Mouse (Mus musculus) hindbrain, embryonic 16.5 days (tissue): ENCODE results near the gene Khnyn. TPM values are rescaled to one million over a fixed set of nuclear protein-coding genes. Genes with fewer than 3 reads are reported as not detected.

ENCODE experiments used
- ATAC-seq: fragments of 200-750 bp; cut with Nextera tagmentation; 2 replicates; pipeline ENCODE4 v1.8.0; 2017; ENCODE audit warnings: moderate TSS enrichment, moderate library complexity
- H3K27ac ChIP-seq: fragments of 300-500 bp; sonication (generic); 2 replicates; pipeline ENCODE4 v1.5.1; 2014; ENCODE audit warnings: low read depth, mild to moderate bottlenecking, control low read depth, low read length, moderate library complexity
- H3K27me3 ChIP-seq: fragments of 300-500 bp; sonication (generic); replicated peaks from 2 replicates; pipeline ENCODE4 v1.6.1; 2014; ENCODE audit warnings: low read length; ENCODE audit not compliant: control insufficient read depth, insufficient read depth
- H3K36me3 ChIP-seq: fragments of 300-500 bp; sonication (generic); 2 replicates; pipeline ENCODE4 v1.6.1; 2014; ENCODE audit warnings: mild to moderate bottlenecking, low read length, moderate library complexity, mixed read lengths; ENCODE audit not compliant: control insufficient read depth, insufficient read depth
- H3K4me1 ChIP-seq: fragments of 300-500 bp; sonication (generic); 2 replicates; pipeline ENCODE4 v1.6.1; 2014; ENCODE audit warnings: low read depth, low read length; ENCODE audit not compliant: control insufficient read depth, insufficient read depth
- H3K4me2 ChIP-seq: fragments of 300-500 bp; sonication (generic); 2 replicates; pipeline ENCODE4 v1.6.1; 2014; ENCODE audit warnings: mild to moderate bottlenecking, low read length, control low read depth, moderate library complexity
- H3K4me3 ChIP-seq: fragments of 300-500 bp; sonication (generic); 2 replicates; pipeline ENCODE4 v1.5.1; 2014; ENCODE audit warnings: mild to moderate bottlenecking, low read length, control low read depth, moderate library complexity
- H3K9ac ChIP-seq: fragments of 300-500 bp; sonication (generic); 2 replicates; pipeline ENCODE4 v1.6.1; 2014; ENCODE audit warnings: low read depth, mild to moderate bottlenecking, control low read depth, low read length, moderate library complexity
- H3K9me3 ChIP-seq: fragments of 300-500 bp; sonication (generic); 2 replicates; pipeline ENCODE4 v1.6.1; 2014; ENCODE audit warnings: mild to moderate bottlenecking, low read length, moderate library complexity; ENCODE audit not compliant: control insufficient read depth
- WGBS: fragments of 180-500 bp; shearing (Covaris S2); extraction: QIAGEN DNeasy Blood & Tissue Kit; methylation state at CpG from one replicate; pipeline ENCODE4 v1.1.7; 2014; 5-methylcytosine and 5-hydroxymethylcytosine counted together
- polyA plus RNA-seq: library from polyadenylated mRNA; unstranded; fragments of >200 nt; fragmentation: Nextera tagmentation; extraction: Ambion mirVana; gene quantifications from 2 replicates; pipeline ENCODE4 v1.2.1, GENCODE M21; 2015

Khnyn gene
- polyA plus RNA-seq, 1 experiment from 2014 or later: 9.1 TPM

GRCm38 (mm10) chr14:55898947-55899346, 14.2 kb downstream of the Khnyn start:
- peaks cover 13% of the 10 kb centered on the region for H3K4me1 ChIP-seq
- WGBS: 92% methylated on average over 7 of the region's 7 CpGs
- H3K36me3 ChIP-seq: peaks cover 36% of the 10 kb centered on the region
- peak overlapping the region; percentile 64; the same call in 1 of the 2 replicates for H3K4me3 ChIP-seq
- H3K27ac ChIP-seq: no peak overlapping the region
- no peak for ATAC-seq
- no peak overlapping the region for H3K9ac ChIP-seq
- no peaks in the 10 kb centered on the region for H3K9me3 ChIP-seq
- no peaks in the 10 kb centered on the region for H3K27me3 ChIP-seq
- peak overlapping the region; percentile 86 for H3K4me2 ChIP-seq

- Histone ChIP-seq H3K9ac (peak within 1 kb of the TSS; percentile 88), H3K27ac (peak within 1 kb of the TSS; percentile 84), H3K4me1 (peaks cover 13% of the 10 kb centered on the region), H3K4me2 (peak within 1 kb of the TSS; percentile 86), H3K9me3 (no peaks in the 10 kb centered on the region), H3K36me3 (peaks cover 28% of the 10 kb centered on the region), H3K27me3 (no peaks in the 10 kb centered on the region), H3K4me3 (peak within 1 kb of the TSS; percentile 64)
- ATAC-seq: peak; percentile 97
- 4% methylated on average over 39 of the region's 39 CpGs for WGBS
These were observed 15.1 kb downstream of the Khnyn start, which contains the start of gene Sdr39u1 for GRCm38 (mm10) chr14:55899701-55900413. Gene Sdr39u1, minus strand, starts transcription at chr14:55900293.

GRCm38 (mm10) chr14:55900414-55900755, 15.6 kb downstream of the Khnyn start:
- Histone ChIP-seq H3K27me3 (no peaks in the 10 kb centered on the region), H3K9me3 (no peaks in the 10 kb centered on the region), H3K9ac (peak overlapping the region; percentile 88), H3K4me2 (peak overlapping the region; percentile 86), H3K36me3 (peaks cover 27% of the 10 kb centered on the region), H3K4me1 (peaks cover 13% of the 10 kb centered on the region), H3K4me3 (peak overlapping the region; percentile 64), H3K27ac (peak overlapping the region; percentile 84)
- ATAC-seq: peak; percentile 73
- 6% methylated on average over 12 of the region's 12 CpGs for WGBS

GRCm38 (mm10) chr14:55905518-55905917, 20.8 kb downstream of the Khnyn start:
- Histone ChIP-seq H3K4me3 (no peak overlapping the region), H3K27ac (no peak overlapping the region), H3K9me3 (no peaks in the 10 kb centered on the region), H3K27me3 (no peaks in the 10 kb centered on the region), H3K4me1 (peaks cover 6% of the 10 kb centered on the region), H3K36me3 (no peaks in the 10 kb centered on the region), H3K9ac (no peak overlapping the region), H3K4me2 (no peak overlapping the region)
- 34% methylated on average over 1 of the region's 1 CpGs for WGBS
- no peak for ATAC-seq

- no peak for ATAC-seq
- H3K9ac ChIP-seq: no peak overlapping the region
- no peaks in the 10 kb centered on the region for H3K36me3 ChIP-seq
- 63% methylated on average over 4 of the region's 4 CpGs for WGBS
- H3K4me3 ChIP-seq: no peak overlapping the region
- H3K4me2 ChIP-seq: no peak overlapping the region
- H3K4me1 ChIP-seq: no peaks in the 10 kb centered on the region
- no peak overlapping the region for H3K27ac ChIP-seq
- no peaks in the 10 kb centered on the region for H3K27me3 ChIP-seq
- peaks cover 2% of the 10 kb centered on the region; the same call in 1 of the 2 replicates for H3K9me3 ChIP-seq
These were observed 28.7 kb downstream of the Khnyn start for GRCm38 (mm10) chr14:55913406-55913805.

GRCm38 (mm10) chr14:55918240-55919082, 33.7 kb downstream of the Khnyn start:
- peaks cover 2% of the 10 kb centered on the region; the same call in 1 of the 2 replicates for H3K9me3 ChIP-seq
- H3K4me1 ChIP-seq: no peaks in the 10 kb centered on the region
- H3K4me3 ChIP-seq: no peak overlapping the region
- no peaks in the 10 kb centered on the region for H3K27me3 ChIP-seq
- H3K4me2 ChIP-seq: peak overlapping the region; percentile 38
- H3K36me3 ChIP-seq: no peaks in the 10 kb centered on the region
- H3K9ac ChIP-seq: peak overlapping the region; percentile 58
- WGBS: 41% methylated on average over 14 of the region's 14 CpGs
- peak; percentile 90 for ATAC-seq
- no peak overlapping the region for H3K27ac ChIP-seq

- Histone ChIP-seq H3K9ac (no peak overlapping the region), H3K4me2 (no peak overlapping the region), H3K27me3 (no peaks in the 10 kb centered on the region), H3K36me3 (no peaks in the 10 kb centered on the region), H3K4me3 (no peak overlapping the region), H3K27ac (no peak overlapping the region), H3K4me1 (no peaks in the 10 kb centered on the region), H3K9me3 (no peaks in the 10 kb centered on the region)
- WGBS: 86% methylated on average over 7 of the region's 7 CpGs
- ATAC-seq: no peak
These were observed 37.9 kb downstream of the Khnyn start for GRCm38 (mm10) chr14:55922475-55923232.

- Histone ChIP-seq H3K27me3 (no peaks in the 10 kb centered on the region), H3K9me3 (no peaks in the 10 kb centered on the region), H3K27ac (no peak overlapping the region), H3K36me3 (no peaks in the 10 kb centered on the region), H3K9ac (no peak overlapping the region), H3K4me1 (no peaks in the 10 kb centered on the region), H3K4me2 (no peak overlapping the region), H3K4me3 (no peak overlapping the region)
- ATAC-seq: no peak
- WGBS: 87% methylated on average over 4 of the region's 4 CpGs
These were observed 42.1 kb downstream of the Khnyn start for GRCm38 (mm10) chr14:55926847-55927246.
